Mouse (Mus musculus): ENCODE measurements around the gene Plscr2. TPM values are rescaled to one million over a fixed set of nuclear protein-coding genes. Genes with fewer than 3 reads are reported as not detected.
A peak's percentile ranks its signal among the peaks of the same experiment; 100 is the strongest.

The Plscr2 gene
- polyA plus RNA-seq, 1 experiment, result 6.7 TPM

- TF ChIP-seq POLR2A (IDR thresholded peaks at IDR 0.05; ENCODE audit: low read depth, low read length), result peak; percentile 72
- TF ChIP-seq CTCF (IDR thresholded peaks at IDR 0.05; ENCODE audit: borderline replicate concordance, insufficient read depth, low read length), result no peak
- peak overlapping the region; percentile 89 for H3K4me3 ChIP-seq (ENCODE audit: insufficient read depth, low read length)
- peak overlapping the region; percentile 89 for H3K27ac ChIP-seq (ENCODE audit: insufficient read depth, low read length)
- H3K4me1 ChIP-seq (ENCODE audit: control insufficient read depth, insufficient read depth, low read length), result peaks cover 3% of the 10 kb centered on the region; the same call in 1 of the 2 replicates
These were observed 25.2 kb upstream of the Plscr2 start for GRCm38 (mm10) chr9:92249987-92250772.

DNA sequence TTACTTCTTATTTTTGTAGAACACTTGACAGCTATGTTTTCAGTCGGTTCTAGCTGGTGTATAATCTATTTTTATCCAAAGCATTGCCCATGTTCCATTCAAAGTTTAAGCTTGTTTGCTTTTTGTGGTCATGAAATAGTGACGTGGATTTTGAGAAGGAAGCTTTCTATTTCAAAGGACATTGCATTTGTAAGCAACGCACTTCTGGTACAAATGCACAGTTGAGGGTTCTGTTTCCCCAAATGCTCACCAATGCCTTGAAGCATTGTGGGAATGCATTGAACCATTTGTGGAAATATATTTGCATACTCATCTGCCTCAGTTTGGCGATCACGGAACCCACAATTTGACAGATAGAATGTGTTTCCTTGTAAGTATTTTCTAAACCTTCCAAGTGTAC is 22.7 kb upstream of the Plscr2 start:
- peaks cover 6% of the 10 kb centered on the region for H3K4me1 ChIP-seq (ENCODE audit: control insufficient read depth, insufficient read depth, low read length)
- H3K27ac ChIP-seq (ENCODE audit: insufficient read depth, low read length), result no peak overlapping the region
- TF ChIP-seq CTCF (IDR thresholded peaks at IDR 0.05; ENCODE audit: borderline replicate concordance, insufficient read depth, low read length) (no peak), POLR2A (IDR thresholded peaks at IDR 0.05; ENCODE audit: low read depth, low read length) (no peak)
- no peak overlapping the region for H3K4me3 ChIP-seq (ENCODE audit: insufficient read depth, low read length)

- no peak overlapping the region for H3K4me3 ChIP-seq (ENCODE audit: insufficient read depth, low read length)
- TF ChIP-seq POLR2A (IDR thresholded peaks at IDR 0.05; ENCODE audit: low read depth, low read length), result no peak
- no peak for TF ChIP-seq CTCF (IDR thresholded peaks at IDR 0.05; ENCODE audit: borderline replicate concordance, insufficient read depth, low read length)
- H3K27ac ChIP-seq (ENCODE audit: insufficient read depth, low read length), result no peak overlapping the region
- peaks cover 6% of the 10 kb centered on the region for H3K4me1 ChIP-seq (ENCODE audit: control insufficient read depth, insufficient read depth, low read length)
These were observed 21.6 kb upstream of the Plscr2 start for GRCm38 (mm10) chr9:92253585-92254321.

DNA sequence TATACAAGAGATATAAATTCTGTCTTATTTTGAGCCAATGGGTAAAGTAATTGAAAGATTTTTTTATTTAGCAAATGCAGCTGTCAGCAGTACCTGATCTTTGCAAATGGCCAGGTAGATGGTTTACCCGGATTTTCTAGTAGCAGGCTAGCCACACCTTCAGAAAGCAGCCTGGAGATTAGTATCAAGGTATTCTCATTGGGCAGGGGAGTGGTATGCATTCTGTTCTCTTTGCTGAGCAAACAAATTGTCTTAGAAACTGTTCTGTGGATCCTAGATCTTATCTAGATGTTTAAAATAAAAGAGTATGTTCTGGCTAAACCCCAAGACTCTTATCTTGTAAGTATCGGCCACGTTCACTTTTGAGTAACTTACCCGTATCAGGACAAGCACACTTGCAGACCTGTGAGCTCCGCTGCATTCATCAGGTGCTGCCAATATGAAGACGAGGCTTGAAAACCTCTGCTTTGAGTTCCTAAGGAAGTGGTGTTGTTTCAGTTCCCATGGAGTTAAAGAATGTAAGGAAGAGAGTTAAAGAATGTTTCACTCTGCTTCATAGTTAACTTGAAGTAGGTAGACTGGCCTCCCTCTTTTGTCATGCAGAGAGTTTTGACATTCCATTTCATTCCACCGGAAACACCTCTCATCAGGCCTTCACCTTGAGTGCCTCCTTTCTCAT is 14.8 kb upstream of the Plscr2 start:
- Histone ChIP-seq H3K4me1 (ENCODE audit: control insufficient read depth, insufficient read depth, low read length) (peaks cover 6% of the 10 kb centered on the region; the same call in 1 of the 2 replicates), H3K4me3 (ENCODE audit: insufficient read depth, low read length) (no peak overlapping the region), H3K27ac (ENCODE audit: insufficient read depth, low read length) (no peak overlapping the region)
- TF ChIP-seq CTCF (IDR thresholded peaks at IDR 0.05; ENCODE audit: borderline replicate concordance, insufficient read depth, low read length) (no peak), POLR2A (IDR thresholded peaks at IDR 0.05; ENCODE audit: low read depth, low read length) (no peak)

DNA sequence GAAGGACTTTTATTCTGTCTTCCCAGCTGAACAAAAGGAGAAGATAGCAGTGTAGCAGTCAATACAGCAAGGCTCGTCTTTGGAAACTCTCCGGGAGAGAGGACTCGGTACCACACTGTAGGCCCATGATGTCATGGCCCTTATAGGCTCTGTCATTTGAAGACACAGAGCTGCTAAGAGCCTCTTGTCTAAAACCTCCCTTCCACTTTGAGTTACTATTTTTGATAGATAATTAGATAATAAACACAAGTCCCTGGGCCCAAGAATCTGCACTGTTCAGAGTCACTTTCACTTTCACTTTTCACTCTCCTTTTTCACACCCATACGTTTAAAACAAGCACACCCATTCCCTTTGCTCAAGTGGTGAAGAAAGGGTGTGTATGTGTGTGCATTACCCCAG is 9.7 kb upstream of the Plscr2 start:
- no peak overlapping the region for H3K4me3 ChIP-seq (ENCODE audit: insufficient read depth, low read length)
- H3K4me1 ChIP-seq (ENCODE audit: control insufficient read depth, insufficient read depth, low read length), result peaks cover 5% of the 10 kb centered on the region; the same call in 1 of the 2 replicates
- no peak overlapping the region for H3K27ac ChIP-seq (ENCODE audit: insufficient read depth, low read length)
- TF ChIP-seq CTCF (IDR thresholded peaks at IDR 0.05; ENCODE audit: borderline replicate concordance, insufficient read depth, low read length), result no peak
- no peak for TF ChIP-seq POLR2A (IDR thresholded peaks at IDR 0.05; ENCODE audit: low read depth, low read length)

- peaks cover 5% of the 10 kb centered on the region; the same call in 1 of the 2 replicates for H3K4me1 ChIP-seq (ENCODE audit: control insufficient read depth, insufficient read depth, low read length)
- no peak overlapping the region for H3K27ac ChIP-seq (ENCODE audit: insufficient read depth, low read length)
- TF ChIP-seq CTCF (IDR thresholded peaks at IDR 0.05; ENCODE audit: borderline replicate concordance, insufficient read depth, low read length), result no peak
- no peak for TF ChIP-seq POLR2A (IDR thresholded peaks at IDR 0.05; ENCODE audit: low read depth, low read length)
- no peak overlapping the region for H3K4me3 ChIP-seq (ENCODE audit: insufficient read depth, low read length)
These were observed 8.7 kb upstream of the Plscr2 start for GRCm38 (mm10) chr9:92266558-92267171.

DNA sequence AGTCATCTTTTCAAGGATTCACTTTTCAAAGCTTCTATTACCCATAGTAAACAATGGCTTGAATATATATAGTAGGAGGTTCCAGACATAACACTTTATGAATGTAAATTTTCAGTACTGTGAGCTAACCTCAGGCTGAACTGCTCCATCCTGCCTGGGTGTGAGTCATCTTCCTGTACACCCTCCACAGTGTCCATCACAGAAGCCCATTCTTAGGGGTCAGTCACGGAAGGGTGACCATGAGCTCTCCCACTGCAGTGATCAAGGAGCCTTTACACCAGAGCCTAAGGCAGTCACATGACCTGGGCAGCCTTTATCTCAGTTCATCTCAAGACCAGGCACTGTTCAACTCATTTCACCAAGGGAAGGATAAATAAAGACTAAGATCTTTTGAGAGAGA is 7.7 kb upstream of the Plscr2 start:
- peaks cover 7% of the 10 kb centered on the region; the same call in 1 of the 2 replicates for H3K4me1 ChIP-seq (ENCODE audit: control insufficient read depth, insufficient read depth, low read length)
- TF ChIP-seq POLR2A (IDR thresholded peaks at IDR 0.05; ENCODE audit: low read depth, low read length) (no peak), CTCF (IDR thresholded peaks at IDR 0.05; ENCODE audit: borderline replicate concordance, insufficient read depth, low read length) (no peak)
- no peak overlapping the region for H3K4me3 ChIP-seq (ENCODE audit: insufficient read depth, low read length)

DNA sequence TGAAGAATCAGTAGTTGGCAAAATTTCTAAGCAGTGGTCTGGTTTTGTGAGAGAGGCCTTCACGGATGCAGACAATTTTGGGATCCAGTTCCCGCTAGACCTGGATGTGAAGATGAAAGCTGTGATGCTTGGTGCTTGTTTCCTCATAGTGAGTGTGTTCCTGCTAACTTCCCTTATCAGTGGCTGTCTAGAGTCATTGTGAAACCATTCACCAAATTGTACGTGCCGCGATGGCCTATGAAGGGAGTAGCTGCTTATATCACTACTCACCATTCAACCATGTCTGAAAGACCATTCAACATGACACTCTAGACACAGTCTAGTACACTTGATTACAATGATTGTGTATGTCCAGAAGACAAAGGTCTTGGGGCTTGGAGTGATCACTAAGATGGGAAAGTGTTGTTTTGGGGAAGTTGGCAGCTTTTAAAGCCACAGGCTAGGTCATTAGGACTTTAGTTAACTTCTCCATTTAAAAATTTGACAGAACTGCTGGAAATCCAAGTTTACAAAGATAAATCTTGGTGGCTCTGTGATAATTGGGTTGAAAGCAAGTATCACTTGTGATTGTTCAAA is 5.5 kb upstream of the Plscr2 start:
- Histone ChIP-seq H3K4me1 (ENCODE audit: control insufficient read depth, insufficient read depth, low read length) (peaks cover 20% of the 10 kb centered on the region), H3K4me3 (ENCODE audit: insufficient read depth, low read length) (no peak overlapping the region), H3K27ac (ENCODE audit: insufficient read depth, low read length) (no peak overlapping the region)
- TF ChIP-seq POLR2A (IDR thresholded peaks at IDR 0.05; ENCODE audit: low read depth, low read length), result no peak
- no peak for TF ChIP-seq CTCF (IDR thresholded peaks at IDR 0.05; ENCODE audit: borderline replicate concordance, insufficient read depth, low read length)

More for the DNA sequence above, 7.7 kb upstream of the Plscr2 start:
- no peak overlapping the region for H3K27ac ChIP-seq (ENCODE audit: insufficient read depth, low read length)

GRCm38 (mm10) chr9:92270927-92271326 is 4.5 kb upstream of the Plscr2 start:
- Histone ChIP-seq H3K4me1 (ENCODE audit: control insufficient read depth, insufficient read depth, low read length) (peaks cover 23% of the 10 kb centered on the region), H3K27ac (ENCODE audit: insufficient read depth, low read length) (no peak overlapping the region), H3K4me3 (ENCODE audit: insufficient read depth, low read length) (no peak overlapping the region)
- no peak for TF ChIP-seq CTCF (IDR thresholded peaks at IDR 0.05; ENCODE audit: borderline replicate concordance, insufficient read depth, low read length)
- no peak for TF ChIP-seq POLR2A (IDR thresholded peaks at IDR 0.05; ENCODE audit: low read depth, low read length)

All from embryonic fibroblast, embryonic 13.5 days (primary cell).